Mouse (Mus musculus) midbrain, postnatal 0 days (tissue): ENCODE measurements at regions not wholly inside any gene's neighbourhood (a gene's known extent, or its start where the extent isn't known, plus 50 kb on each side); places are given as distances from the start of the nearest gene placed in this dataset.

Experiments
- ATAC-seq: fragments of 200-750 bp; cut with Nextera tagmentation; 2 replicates; pipeline ENCODE4 v1.8.0; 2017; ENCODE audit warnings: moderate number of reproducible peaks, mild to moderate bottlenecking, moderate TSS enrichment, moderate library complexity; ENCODE audit not compliant: low FRiP score
- DNase-seq: peaks from one replicate; pipeline ENCODE4 v3.0.0-alpha.2; 2015; ENCODE audit warnings: low spot score
- H3K27ac ChIP-seq: fragments of 300-500 bp; sonication (generic); 2 replicates; pipeline ENCODE4 v1.5.1; 2014; ENCODE audit warnings: low read depth, mild to moderate bottlenecking, low read length, mixed read lengths
- H3K27me3 ChIP-seq: fragments of 300-500 bp; sonication (generic); 2 replicates; pipeline ENCODE4 v1.6.1; 2014; ENCODE audit warnings: low read length, control low read depth, mixed read lengths; ENCODE audit not compliant: insufficient read depth
- H3K36me3 ChIP-seq: fragments of 300-500 bp; sonication (generic); 2 replicates; pipeline ENCODE4 v1.6.1; 2014; ENCODE audit warnings: low read length, control low read depth, mixed read lengths; ENCODE audit not compliant: insufficient read depth
- H3K4me1 ChIP-seq: fragments of 300-500 bp; sonication (generic); 2 replicates; pipeline ENCODE4 v1.6.1; 2014; ENCODE audit warnings: mild to moderate bottlenecking, control low read depth, antibody characterized with exemption, low read length, mixed read lengths; ENCODE audit not compliant: insufficient read depth
- H3K4me2 ChIP-seq: fragments of 300-500 bp; sonication (generic); 2 replicates; pipeline ENCODE4 v1.6.1; 2014; ENCODE audit warnings: low read depth, mild to moderate bottlenecking, low read length, mixed read lengths; ENCODE audit not compliant: poor library complexity, severe bottlenecking
- H3K4me3 ChIP-seq: fragments of 300-500 bp; sonication (generic); 2 replicates; pipeline ENCODE4 v1.5.1; 2014; ENCODE audit warnings: low read depth, mild to moderate bottlenecking, low read length, moderate library complexity
- H3K9ac ChIP-seq: fragments of 300-500 bp; sonication (generic); replicated peaks from 2 replicates; pipeline ENCODE4 v1.6.1; 2014; ENCODE audit warnings: mild to moderate bottlenecking, low read length, moderate library complexity, mixed read lengths; ENCODE audit not compliant: poor library complexity, severe bottlenecking
- H3K9me3 ChIP-seq: fragments of 300-500 bp; sonication (generic); 2 replicates; pipeline ENCODE4 v1.6.1; 2016; ENCODE audit warnings: low read length, control low read depth
- CTCF ChIP-seq: IDR thresholded peaks from 2 replicates; pipeline ENCODE4 v1.5.1; 2016; ENCODE audit warnings: antibody characterized with exemption, mild to moderate bottlenecking
- WGBS: fragments of 180-500 bp; shearing (Covaris S2); extraction: QIAGEN DNeasy Blood & Tissue Kit; methylation state at CpG from one replicate; pipeline ENCODE4 v1.1.7; 2014; 5-methylcytosine and 5-hydroxymethylcytosine counted together

DNA sequence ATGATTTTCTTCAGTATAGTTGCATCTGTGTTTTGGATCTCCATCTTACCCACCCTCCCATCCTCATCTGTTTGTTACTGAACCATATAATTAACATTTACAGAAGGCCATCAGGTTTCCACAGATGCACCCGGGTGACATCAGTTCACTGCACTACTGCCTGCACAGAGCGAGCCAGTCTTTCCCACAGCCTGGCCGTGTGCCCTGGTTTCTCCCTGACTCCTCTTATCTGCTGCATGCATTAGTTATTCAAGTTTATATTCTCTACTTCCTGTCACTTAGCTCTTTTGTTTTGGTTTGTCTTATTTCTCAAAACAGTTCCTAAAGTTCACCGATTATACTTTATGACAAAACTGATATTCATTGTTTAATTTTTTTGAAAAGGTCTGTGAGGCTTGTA, 113.1 kb upstream of the Adarb2 start:
- H3K9me3 ChIP-seq: no peaks in the 10 kb centered on the region
- H3K4me3 ChIP-seq: no peak overlapping the region
- peak; percentile 10 for DNase-seq
- H3K9ac ChIP-seq: no peak overlapping the region
- no peaks in the 10 kb centered on the region for H3K36me3 ChIP-seq
- H3K4me1 ChIP-seq: no peaks in the 10 kb centered on the region
- H3K4me2 ChIP-seq: no peak overlapping the region
- 84% methylated on average over 4 of the region's 4 CpGs for WGBS
- H3K27me3 ChIP-seq: no peaks in the 10 kb centered on the region
- no peak for TF ChIP-seq CTCF
- no peak overlapping the region for H3K27ac ChIP-seq
- no peak for ATAC-seq

DNA sequence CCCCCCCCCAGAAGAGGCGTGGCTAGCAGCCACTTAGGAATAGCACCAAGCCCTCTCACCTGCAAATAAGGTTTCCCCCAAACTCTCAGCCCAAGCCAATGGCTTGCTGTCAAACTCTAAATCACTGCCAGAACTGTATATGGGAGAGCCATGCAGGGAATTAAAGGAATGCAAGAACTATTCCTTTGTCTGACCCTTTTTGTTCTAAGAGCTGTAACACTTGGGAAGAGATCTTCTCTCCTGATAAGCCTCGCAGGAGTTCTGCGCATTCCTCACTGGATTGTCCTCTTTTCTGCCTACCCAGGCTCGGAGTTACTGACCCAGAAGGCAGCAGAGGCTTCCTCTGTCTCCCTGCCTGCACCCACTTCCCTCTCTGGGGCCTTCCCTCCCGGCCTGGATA, 94.0 kb upstream of the Adarb2 start:
- Histone ChIP-seq H3K27ac (no peak overlapping the region), H3K36me3 (no peaks in the 10 kb centered on the region), H3K4me1 (no peaks in the 10 kb centered on the region), H3K27me3 (no peaks in the 10 kb centered on the region), H3K4me2 (no peak overlapping the region), H3K9me3 (no peaks in the 10 kb centered on the region), H3K4me3 (no peak overlapping the region), H3K9ac (no peak overlapping the region)
- no peak for DNase-seq
- no peak for ATAC-seq
- no peak for TF ChIP-seq CTCF
- 30% methylated on average over 5 of the region's 5 CpGs for WGBS

DNA sequence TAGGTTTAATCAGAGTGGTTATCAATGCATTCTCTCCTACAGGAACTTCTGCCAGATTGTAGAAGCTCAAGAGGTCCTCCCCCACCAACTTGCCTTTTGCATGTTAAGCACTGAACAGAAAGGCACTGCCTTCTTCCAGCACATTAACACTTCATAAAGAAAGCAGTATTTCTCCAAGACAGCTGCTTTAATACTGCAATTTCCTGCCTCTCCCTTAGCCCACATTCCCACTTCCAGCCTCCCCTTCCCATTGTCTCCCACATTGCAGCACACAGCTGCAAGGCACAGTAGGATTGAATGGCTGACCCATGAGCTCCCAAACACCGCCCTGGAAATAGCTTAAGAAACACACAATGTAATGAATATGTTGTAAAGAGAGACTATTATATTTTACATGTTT, 89.7 kb upstream of the Adarb2 start:
- DNase-seq: no peak
- 83% methylated on average over 1 of the region's 1 CpGs for WGBS
- ATAC-seq: no peak
- no peak overlapping the region for H3K9ac ChIP-seq
- H3K27ac ChIP-seq: no peak overlapping the region
- no peaks in the 10 kb centered on the region for H3K4me1 ChIP-seq
- no peak overlapping the region for H3K4me2 ChIP-seq
- H3K9me3 ChIP-seq: no peaks in the 10 kb centered on the region
- H3K27me3 ChIP-seq: no peaks in the 10 kb centered on the region
- TF ChIP-seq CTCF: no peak
- H3K36me3 ChIP-seq: no peaks in the 10 kb centered on the region
- no peak overlapping the region for H3K4me3 ChIP-seq

DNA sequence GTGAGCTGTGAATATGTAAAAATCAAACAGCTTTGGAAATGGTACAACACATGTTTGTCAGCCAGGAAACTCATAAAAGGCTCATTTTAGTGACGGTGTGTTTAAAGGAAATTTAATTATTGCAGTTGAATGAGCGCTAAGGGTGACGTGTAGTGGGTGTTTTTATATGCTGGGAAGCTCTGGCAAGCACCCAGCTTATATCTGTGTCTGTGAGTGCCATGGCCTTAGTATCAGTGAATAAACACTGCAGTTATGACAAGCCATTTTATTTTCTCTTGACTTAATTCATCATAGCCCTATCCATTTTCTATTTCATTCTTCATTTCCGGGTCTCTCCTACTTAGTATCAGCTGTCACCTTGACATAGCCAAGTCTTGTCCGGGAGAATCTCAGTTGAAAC, 83.7 kb upstream of the Adarb2 start:
- Histone ChIP-seq H3K4me3 (no peak overlapping the region), H3K4me1 (no peaks in the 10 kb centered on the region), H3K4me2 (no peak overlapping the region), H3K36me3 (no peaks in the 10 kb centered on the region), H3K9me3 (no peaks in the 10 kb centered on the region), H3K27ac (no peak overlapping the region), H3K27me3 (no peaks in the 10 kb centered on the region), H3K9ac (no peak overlapping the region)
- TF ChIP-seq CTCF: no peak
- ATAC-seq (no peak), DNase-seq (peak; percentile 1)
- 78% methylated on average over 5 of the region's 5 CpGs for WGBS

DNA sequence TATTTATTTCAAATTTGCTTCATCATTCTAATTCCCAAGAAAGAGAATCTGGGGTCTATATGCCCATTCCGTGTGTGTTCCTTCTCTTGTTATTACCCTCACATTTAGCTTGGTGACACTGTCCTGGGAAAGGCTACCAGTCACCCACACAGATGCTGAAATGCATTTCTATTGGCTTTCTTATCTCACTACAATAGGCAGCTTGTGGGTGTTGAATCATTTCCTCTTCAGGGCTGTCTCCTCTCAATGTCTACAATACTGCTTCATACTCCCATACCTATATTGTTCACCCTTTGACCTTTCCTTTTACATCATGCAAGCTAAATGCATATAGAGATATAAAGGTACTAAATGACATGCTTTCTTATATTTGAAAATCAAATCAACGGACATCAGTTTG, 82.7 kb upstream of the Adarb2 start:
- Histone ChIP-seq H3K4me3 (no peak overlapping the region), H3K27ac (no peak overlapping the region), H3K27me3 (no peaks in the 10 kb centered on the region), H3K4me1 (no peaks in the 10 kb centered on the region), H3K4me2 (no peak overlapping the region), H3K36me3 (no peaks in the 10 kb centered on the region), H3K9ac (no peak overlapping the region), H3K9me3 (no peaks in the 10 kb centered on the region)
- TF ChIP-seq CTCF: no peak
- 80% methylated on average over 2 of the region's 2 CpGs for WGBS
- no peak for DNase-seq
- no peak for ATAC-seq

DNA sequence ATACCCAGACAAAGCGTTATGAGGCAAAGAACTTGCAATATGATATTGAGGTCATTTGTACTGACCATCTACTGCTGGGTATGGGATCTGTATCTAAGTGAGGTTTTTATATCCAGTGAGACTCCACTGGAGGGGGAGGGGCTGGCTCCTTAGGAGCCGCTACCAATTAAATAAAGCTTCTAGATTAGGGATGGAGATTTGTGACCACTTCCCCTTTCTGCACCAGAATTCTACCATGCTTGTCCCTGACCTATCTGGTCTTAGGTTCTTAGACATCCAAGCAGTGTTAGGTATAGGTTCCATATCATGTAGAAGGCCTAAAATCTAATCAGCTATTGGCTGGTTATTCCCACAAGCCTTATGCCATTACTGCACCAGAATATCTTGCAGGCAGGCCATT, 67.9 kb upstream of the Adarb2 start:
- DNase-seq: no peak
- Histone ChIP-seq H3K9ac (no peak overlapping the region), H3K27me3 (no peaks in the 10 kb centered on the region), H3K9me3 (no peaks in the 10 kb centered on the region), H3K4me3 (no peak overlapping the region), H3K27ac (no peak overlapping the region), H3K4me1 (no peaks in the 10 kb centered on the region), H3K4me2 (no peak overlapping the region), H3K36me3 (no peaks in the 10 kb centered on the region)
- no peak for TF ChIP-seq CTCF
- 89% methylated on average over 2 of the region's 2 CpGs for WGBS
- no peak for ATAC-seq

DNA sequence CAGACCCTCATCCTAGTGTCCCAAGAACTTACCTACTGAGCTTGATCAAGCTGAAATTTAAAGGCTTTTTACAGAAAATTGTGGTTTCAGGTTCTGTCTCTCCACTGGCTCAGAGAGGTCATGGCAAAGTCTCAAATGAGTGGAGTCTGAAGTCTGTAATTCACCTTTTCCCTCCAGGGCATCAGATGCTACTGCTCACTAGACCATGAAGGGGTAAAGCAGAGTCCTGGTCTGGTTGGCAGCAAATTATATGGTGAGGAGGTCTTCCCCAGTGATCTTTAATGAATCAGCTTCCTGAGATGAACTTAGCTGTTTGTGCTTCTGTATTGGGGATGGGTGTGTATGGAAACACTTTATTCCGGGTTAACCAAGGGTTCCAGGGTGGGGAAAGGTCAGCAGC, 63.3 kb upstream of the Adarb2 start:
- no peak overlapping the region for H3K4me2 ChIP-seq
- no peaks in the 10 kb centered on the region for H3K27me3 ChIP-seq
- no peak overlapping the region for H3K4me3 ChIP-seq
- H3K9me3 ChIP-seq: no peaks in the 10 kb centered on the region
- no peak overlapping the region for H3K27ac ChIP-seq
- DNase-seq (no peak), ATAC-seq (no peak)
- H3K9ac ChIP-seq: no peak overlapping the region
- 66% methylated on average over 1 of the region's 1 CpGs for WGBS
- no peaks in the 10 kb centered on the region for H3K4me1 ChIP-seq
- no peaks in the 10 kb centered on the region for H3K36me3 ChIP-seq
- TF ChIP-seq CTCF: no peak
